Mouse (Mus musculus): Measurements from ENCODE around the gene Dnajb12. TPM values are rescaled to one million over a fixed set of nuclear protein-coding genes. Genes with fewer than 3 reads are reported as not detected.

Dnajb12 gene
- polyA plus RNA-seq, 1 experiment from 2014 or later, result 27.4 TPM

DNA sequence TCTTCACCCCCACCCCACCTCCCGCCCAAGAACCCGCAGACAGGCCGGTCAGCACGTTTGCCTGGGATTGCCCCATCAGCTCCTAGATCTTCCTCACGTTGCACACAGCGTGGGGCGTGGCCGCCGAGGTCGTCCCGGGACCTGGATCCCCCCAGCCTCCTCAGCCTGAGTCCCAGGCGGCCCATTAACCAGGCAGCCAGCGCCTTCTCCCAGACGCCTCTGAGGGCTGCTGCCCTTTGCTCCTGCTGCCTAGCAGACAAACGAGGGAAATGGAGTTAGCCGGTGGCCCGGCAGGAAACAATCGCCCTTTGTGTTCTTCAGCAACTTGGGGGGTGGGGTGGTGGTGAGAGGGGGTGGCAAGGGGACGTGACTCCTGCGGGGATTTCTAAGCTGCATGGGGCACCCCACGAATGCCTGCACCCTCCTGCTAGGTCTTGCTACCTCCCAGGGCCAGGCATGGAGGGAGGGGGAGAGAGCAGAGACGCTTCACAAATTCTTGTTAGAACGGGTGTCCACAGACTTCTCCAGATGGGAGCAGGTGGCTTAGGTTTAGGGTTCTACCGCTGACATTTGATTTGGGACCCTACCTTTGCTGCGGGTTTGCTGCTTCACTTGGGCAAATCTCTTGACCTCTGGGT, 32.3 kb downstream of the Dnajb12 start:
- Histone ChIP-seq H3K27ac (ENCODE audit: low read depth, low read length) (0 out of 2 replicates have a peak overlapping the region, but pooled peaks have one; percentile 25), H3K9me3 (ENCODE audit: control insufficient read depth, low read length) (no peaks in the 10 kb centered on the region), H3K4me3 (ENCODE audit: low read depth, low read length) (peak overlapping the region; percentile 29; the same call in 1 of the 2 replicates), H3K36me3 (ENCODE audit: control insufficient read depth, insufficient read depth, low read length) (no peaks in the 10 kb centered on the region), H3K4me2 (peak overlapping the region; percentile 56), H3K9ac (ENCODE audit: low read depth, low read length) (no peak overlapping the region), H3K4me1 (replicated peaks; ENCODE audit: control insufficient read depth, insufficient read depth, low read length) (peaks cover 55% of the 10 kb centered on the region), H3K27me3 (replicated peaks; ENCODE audit: control insufficient read depth, insufficient read depth, low read length) (no peaks in the 10 kb centered on the region; the same call in 1 of the 2 replicates)
- WGBS, result 9% methylated on average over 25 of the region's 25 CpGs
- DNase-seq (ENCODE audit: low spot score), result no peak
- no peak for ATAC-seq (replicated peaks; ENCODE audit: low FRiP score)

DNA sequence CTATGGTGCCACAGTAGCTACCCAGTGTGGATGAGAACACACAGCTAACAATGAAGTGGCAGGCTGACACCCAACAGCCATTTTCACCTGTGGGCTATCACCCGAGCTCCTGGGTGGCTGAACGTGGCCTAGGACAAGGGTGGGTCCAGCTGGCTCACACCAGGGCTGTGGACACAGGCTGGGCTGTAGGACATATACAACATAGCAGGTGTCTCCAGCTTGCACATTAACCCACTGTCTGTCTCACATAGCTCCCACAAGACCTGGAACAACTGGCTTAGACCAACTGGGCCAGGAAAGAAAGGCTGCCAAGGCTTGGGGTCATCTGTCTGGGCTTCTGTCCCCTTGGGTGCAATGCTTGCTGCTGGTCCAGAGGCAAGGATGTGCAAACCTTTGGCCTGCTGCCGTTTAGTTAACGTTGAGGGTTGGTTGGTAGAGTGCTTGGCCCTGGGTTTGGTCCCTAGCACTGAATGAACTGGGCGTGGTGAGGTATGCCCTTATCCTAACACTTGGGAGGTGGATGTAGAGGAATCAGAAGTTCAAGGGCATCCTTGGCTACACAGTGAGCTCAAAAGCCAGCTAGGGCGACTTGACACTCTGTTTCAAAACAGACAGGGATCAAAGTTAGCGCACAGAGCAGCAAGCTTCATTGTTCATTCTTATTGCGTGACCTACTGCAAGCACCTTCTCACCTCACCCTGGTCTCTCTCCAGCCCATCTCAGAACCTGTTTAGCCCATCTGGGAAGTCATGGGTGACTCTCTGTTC, 36.0 kb downstream of the Dnajb12 start:
- H3K4me2 ChIP-seq, result no peak overlapping the region

DNA sequence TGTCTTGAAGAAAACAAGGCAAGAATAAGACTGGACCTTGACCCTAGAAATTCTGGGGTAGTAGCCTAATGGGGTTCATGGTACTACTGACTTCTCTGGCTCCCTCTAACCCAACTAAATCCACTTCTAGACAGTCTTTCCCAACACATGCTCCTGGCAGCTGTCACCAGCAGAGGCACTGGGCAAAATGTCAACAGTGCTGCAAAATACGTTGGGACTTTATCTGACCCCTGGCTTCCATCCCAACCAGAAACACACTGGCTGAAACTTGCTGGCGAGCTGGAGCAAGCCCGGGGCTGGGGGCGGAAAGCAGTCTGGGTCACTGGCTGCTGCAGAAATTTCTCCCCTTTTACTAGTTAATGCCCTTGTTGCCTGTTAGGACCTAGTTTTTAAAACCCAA, 36.8 kb downstream of the Dnajb12 start:
- no peaks in the 10 kb centered on the region for H3K36me3 ChIP-seq (ENCODE audit: control insufficient read depth, insufficient read depth, low read length)
- ATAC-seq (replicated peaks; ENCODE audit: low FRiP score), result no peak
- H3K27ac ChIP-seq (ENCODE audit: low read depth, low read length), result peak overlapping the region; percentile 53
- peak overlapping the region; percentile 32 for H3K4me3 ChIP-seq (ENCODE audit: low read depth, low read length)
- H3K9ac ChIP-seq (ENCODE audit: low read depth, low read length), result peak overlapping the region; percentile 17
- H3K27me3 ChIP-seq (replicated peaks; ENCODE audit: control insufficient read depth, insufficient read depth, low read length), result no peaks in the 10 kb centered on the region; the same call in 1 of the 2 replicates
- DNase-seq (ENCODE audit: low spot score), result no peak
- no peaks in the 10 kb centered on the region for H3K9me3 ChIP-seq (ENCODE audit: control insufficient read depth, low read length)
- peak overlapping the region; percentile 61 for H3K4me2 ChIP-seq
- peaks cover 41% of the 10 kb centered on the region for H3K4me1 ChIP-seq (replicated peaks; ENCODE audit: control insufficient read depth, insufficient read depth, low read length)
- WGBS, result 10% methylated on average over 4 of the region's 4 CpGs

More for the DNA sequence above, 36.0 kb downstream of the Dnajb12 start:
- Histone ChIP-seq H3K27ac (ENCODE audit: low read depth, low read length) (no peak overlapping the region), H3K27me3 (replicated peaks; ENCODE audit: control insufficient read depth, insufficient read depth, low read length) (no peaks in the 10 kb centered on the region; the same call in 1 of the 2 replicates), H3K36me3 (ENCODE audit: control insufficient read depth, insufficient read depth, low read length) (no peaks in the 10 kb centered on the region), H3K4me3 (ENCODE audit: low read depth, low read length) (no peak overlapping the region), H3K4me1 (replicated peaks; ENCODE audit: control insufficient read depth, insufficient read depth, low read length) (peaks cover 42% of the 10 kb centered on the region), H3K9me3 (ENCODE audit: control insufficient read depth, low read length) (no peaks in the 10 kb centered on the region), H3K9ac (ENCODE audit: low read depth, low read length) (no peak overlapping the region)
- ATAC-seq (replicated peaks; ENCODE audit: low FRiP score), result no peak
- 82% methylated on average over 8 of the region's 8 CpGs for WGBS
- DNase-seq (ENCODE audit: low spot score), result no peak

DNA sequence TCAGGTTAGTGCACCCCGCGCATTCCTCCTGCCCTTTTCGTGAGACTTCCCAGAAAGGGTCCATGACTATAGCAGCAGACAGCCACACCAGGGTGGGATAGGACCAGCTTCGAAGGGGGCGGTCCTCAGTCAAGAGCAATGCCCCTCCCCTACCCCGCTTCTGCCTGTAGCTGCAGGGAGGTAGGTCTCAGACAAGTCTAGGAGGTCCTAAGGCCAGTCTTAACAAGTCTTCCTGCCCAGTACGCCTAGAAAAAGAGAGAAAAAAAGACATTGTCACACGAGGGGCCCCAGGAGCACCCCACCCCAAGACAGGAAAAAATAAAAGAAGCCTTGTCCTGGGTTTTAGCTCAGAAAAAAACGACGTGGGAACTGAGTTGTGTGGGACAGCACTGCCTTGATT, 37.3 kb downstream of the Dnajb12 start:
- 1% methylated on average over 10 of the region's 10 CpGs for WGBS
- peaks cover 41% of the 10 kb centered on the region for H3K4me1 ChIP-seq (replicated peaks; ENCODE audit: control insufficient read depth, insufficient read depth, low read length)

DNA sequence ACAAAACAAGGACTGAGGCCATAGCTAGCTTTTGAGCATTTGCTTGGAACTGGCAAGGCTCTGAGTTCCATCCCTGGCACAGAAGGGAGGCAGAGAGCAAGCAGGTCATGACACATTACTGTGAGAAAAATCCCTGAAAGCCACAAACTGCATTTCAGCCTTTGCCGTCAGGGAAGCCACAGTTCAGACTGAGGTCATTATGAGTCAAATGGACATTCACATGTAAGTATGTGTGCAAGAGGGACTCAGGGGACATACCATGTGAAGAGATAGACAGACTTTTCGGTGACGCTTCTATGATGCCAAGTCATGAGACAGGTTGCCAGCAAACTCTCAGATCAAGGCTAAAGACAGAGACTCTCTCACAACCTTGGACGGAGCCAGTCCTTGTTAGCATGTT, 38.8 kb downstream of the Dnajb12 start:
- ATAC-seq (replicated peaks; ENCODE audit: low FRiP score) (no peak), DNase-seq (ENCODE audit: low spot score) (no peak)
- no peaks in the 10 kb centered on the region for H3K9me3 ChIP-seq (ENCODE audit: control insufficient read depth, low read length)
- no peaks in the 10 kb centered on the region for H3K36me3 ChIP-seq (ENCODE audit: control insufficient read depth, insufficient read depth, low read length)
- H3K9ac ChIP-seq (ENCODE audit: low read depth, low read length), result no peak overlapping the region
- H3K4me2 ChIP-seq, result no peak overlapping the region
- H3K27me3 ChIP-seq (replicated peaks; ENCODE audit: control insufficient read depth, insufficient read depth, low read length), result no peaks in the 10 kb centered on the region
- peaks cover 39% of the 10 kb centered on the region for H3K4me1 ChIP-seq (replicated peaks; ENCODE audit: control insufficient read depth, insufficient read depth, low read length)
- WGBS, result 87% methylated on average over 4 of the region's 4 CpGs
- H3K27ac ChIP-seq (ENCODE audit: low read depth, low read length), result no peak overlapping the region
- H3K4me3 ChIP-seq (ENCODE audit: low read depth, low read length), result no peak overlapping the region

More for the DNA sequence above, 37.3 kb downstream of the Dnajb12 start:
- Histone ChIP-seq H3K4me3 (ENCODE audit: low read depth, low read length) (peak overlapping the region; percentile 32), H3K36me3 (ENCODE audit: control insufficient read depth, insufficient read depth, low read length) (no peaks in the 10 kb centered on the region), H3K27ac (ENCODE audit: low read depth, low read length) (peak overlapping the region; percentile 53), H3K9ac (ENCODE audit: low read depth, low read length) (peak overlapping the region; percentile 17), H3K27me3 (replicated peaks; ENCODE audit: control insufficient read depth, insufficient read depth, low read length) (no peaks in the 10 kb centered on the region; the same call in 1 of the 2 replicates), H3K9me3 (ENCODE audit: control insufficient read depth, low read length) (no peaks in the 10 kb centered on the region), H3K4me2 (peak overlapping the region; percentile 61)
- DNase-seq (ENCODE audit: low spot score) (peak; percentile 76), ATAC-seq (replicated peaks; ENCODE audit: low FRiP score) (peak; percentile 80)

DNA sequence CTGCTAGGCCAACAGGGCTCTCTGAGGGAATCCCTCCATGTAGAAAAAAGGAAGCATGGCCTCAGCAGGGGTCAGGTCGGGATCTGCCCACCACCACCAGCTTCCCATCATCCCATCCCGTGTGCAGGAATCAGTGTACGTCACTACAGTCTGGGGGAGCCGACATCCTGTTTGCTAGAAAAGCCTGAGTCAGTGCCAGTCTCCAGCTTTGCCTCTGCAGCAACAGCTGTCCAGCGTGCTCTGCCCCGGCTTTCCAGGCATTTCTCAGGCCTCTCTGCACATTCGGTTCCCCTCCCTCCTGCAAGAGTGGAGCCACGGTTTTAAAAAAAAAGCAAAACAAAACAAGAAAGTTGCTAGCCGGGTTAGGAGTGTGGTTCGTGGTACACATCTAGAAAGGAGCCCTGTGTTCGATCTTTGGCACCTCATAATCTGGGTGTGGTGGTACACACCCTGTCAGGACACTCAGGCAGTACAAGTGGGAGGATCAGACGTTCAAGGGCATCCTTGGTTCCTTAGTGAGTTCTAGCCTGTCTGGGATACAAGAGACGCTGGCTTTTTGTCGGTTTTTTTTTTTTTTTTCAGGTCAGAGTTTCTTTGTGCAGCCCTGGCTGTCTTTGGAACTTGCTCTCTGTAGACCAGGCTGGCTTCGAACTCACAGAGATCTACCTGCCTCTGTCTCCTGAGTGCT, 40.3 kb downstream of the Dnajb12 start:
- no peak overlapping the region; the same call in 1 of the 2 replicates for H3K4me2 ChIP-seq
- H3K27me3 ChIP-seq (replicated peaks; ENCODE audit: control insufficient read depth, insufficient read depth, low read length), result no peaks in the 10 kb centered on the region
- no peaks in the 10 kb centered on the region for H3K9me3 ChIP-seq (ENCODE audit: control insufficient read depth, low read length)
- H3K4me1 ChIP-seq (replicated peaks; ENCODE audit: control insufficient read depth, insufficient read depth, low read length), result peaks cover 39% of the 10 kb centered on the region
- H3K9ac ChIP-seq (ENCODE audit: low read depth, low read length), result no peak overlapping the region
- no peak overlapping the region; the same call in 1 of the 2 replicates for H3K27ac ChIP-seq (ENCODE audit: low read depth, low read length)
- no peak overlapping the region for H3K4me3 ChIP-seq (ENCODE audit: low read depth, low read length)
- H3K36me3 ChIP-seq (ENCODE audit: control insufficient read depth, insufficient read depth, low read length), result no peaks in the 10 kb centered on the region
- no peak for DNase-seq (ENCODE audit: low spot score)
- WGBS, result 53% methylated on average over 15 of the region's 15 CpGs
- ATAC-seq (replicated peaks; ENCODE audit: low FRiP score), result no peak

DNA sequence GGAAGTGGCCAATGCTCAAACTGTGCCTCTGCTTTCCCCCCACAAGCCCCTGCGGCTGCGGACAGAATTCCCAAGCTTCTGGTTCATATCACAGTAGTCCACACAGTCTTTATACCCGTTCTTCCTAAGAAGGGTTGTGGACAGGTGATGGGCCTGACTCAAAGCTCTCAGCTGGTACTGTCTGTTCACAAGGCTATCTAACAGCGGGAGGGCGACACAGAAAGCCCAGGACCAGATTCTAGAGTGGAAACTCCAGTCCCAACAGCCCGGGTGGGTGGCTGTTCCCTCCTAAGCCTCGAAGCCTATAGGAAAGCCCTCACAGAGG, 41.1 kb downstream of the Dnajb12 start:
- Histone ChIP-seq H3K4me2 (peak overlapping the region; percentile 93), H3K27me3 (replicated peaks; ENCODE audit: control insufficient read depth, insufficient read depth, low read length) (no peaks in the 10 kb centered on the region), H3K9ac (ENCODE audit: low read depth, low read length) (peak overlapping the region; percentile 51; the same call in 1 of the 2 replicates), H3K4me1 (replicated peaks; ENCODE audit: control insufficient read depth, insufficient read depth, low read length) (peaks cover 39% of the 10 kb centered on the region), H3K36me3 (ENCODE audit: control insufficient read depth, insufficient read depth, low read length) (no peaks in the 10 kb centered on the region), H3K27ac (ENCODE audit: low read depth, low read length) (peak overlapping the region; percentile 47), H3K9me3 (ENCODE audit: control insufficient read depth, low read length) (no peaks in the 10 kb centered on the region), H3K4me3 (ENCODE audit: low read depth, low read length) (peak overlapping the region; percentile 56)
- ATAC-seq (replicated peaks; ENCODE audit: low FRiP score) (no peak), DNase-seq (ENCODE audit: low spot score) (no peak)
- WGBS, result 35% methylated on average over 7 of the region's 7 CpGs

DNA sequence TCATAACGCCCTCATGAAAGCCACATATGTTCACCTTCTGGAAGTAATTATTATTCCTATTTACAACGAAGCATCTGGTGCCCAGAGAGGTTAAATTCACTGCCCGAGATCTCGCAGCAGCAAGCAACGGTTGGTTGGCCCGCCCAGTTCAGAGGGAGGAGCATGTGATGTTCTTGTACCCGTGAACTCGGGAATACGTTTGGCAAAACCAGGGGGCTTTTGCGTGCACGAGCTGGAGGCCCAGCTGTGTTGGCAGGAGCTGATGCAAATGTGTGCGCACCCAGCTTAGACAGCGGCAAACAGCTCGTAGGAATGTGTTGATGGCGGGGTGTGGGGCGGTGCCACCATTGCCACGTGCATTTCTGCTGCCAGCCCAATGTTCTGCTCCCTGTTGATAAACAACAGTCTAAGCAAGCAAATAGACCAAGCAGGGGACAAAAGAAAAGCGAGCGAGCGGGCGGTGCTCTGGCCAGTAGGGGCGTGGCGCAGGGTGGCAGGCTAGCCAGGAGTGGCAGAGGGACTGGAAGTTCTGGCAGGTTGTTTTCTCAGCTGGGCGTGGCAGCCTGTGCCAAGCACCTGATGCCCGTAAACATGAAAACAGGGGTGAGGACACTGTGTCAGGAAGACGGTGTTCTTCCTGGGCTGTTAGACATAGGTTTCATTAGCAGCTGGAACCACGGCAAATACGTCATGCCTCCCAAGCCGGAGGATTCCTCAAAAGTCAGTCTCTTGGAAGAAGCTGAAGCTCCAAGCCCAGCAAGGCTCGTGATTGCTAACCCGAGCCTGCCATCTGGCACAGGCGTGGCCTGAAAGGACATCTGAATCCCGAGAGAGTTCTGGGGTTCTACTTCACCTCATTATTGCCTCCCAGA, 41.7 kb downstream of the Dnajb12 start:
- Histone ChIP-seq H3K36me3 (ENCODE audit: control insufficient read depth, insufficient read depth, low read length) (no peaks in the 10 kb centered on the region), H3K9me3 (ENCODE audit: control insufficient read depth, low read length) (no peaks in the 10 kb centered on the region), H3K4me2 (peak overlapping the region; percentile 93), H3K4me1 (replicated peaks; ENCODE audit: control insufficient read depth, insufficient read depth, low read length) (peaks cover 35% of the 10 kb centered on the region), H3K9ac (ENCODE audit: low read depth, low read length) (peak overlapping the region; percentile 51), H3K27me3 (replicated peaks; ENCODE audit: control insufficient read depth, insufficient read depth, low read length) (no peaks in the 10 kb centered on the region), H3K27ac (ENCODE audit: low read depth, low read length) (peak overlapping the region; percentile 47), H3K4me3 (ENCODE audit: low read depth, low read length) (peak overlapping the region; percentile 56)
- ATAC-seq (replicated peaks; ENCODE audit: low FRiP score), result peak; percentile 69
- WGBS, result 10% methylated on average over 33 of the region's 33 CpGs
- peak; percentile 71 for DNase-seq (ENCODE audit: low spot score)
